Mouse (Mus musculus): ENCODE measurements around the gene Baiap2l2. TPM values are rescaled to one million over a fixed set of nuclear protein-coding genes. Genes with fewer than 3 reads are reported as not detected.

Gene Baiap2l2
- polyA plus RNA-seq, 1 experiment from 2014 or later: 11.9 TPM

DNA sequence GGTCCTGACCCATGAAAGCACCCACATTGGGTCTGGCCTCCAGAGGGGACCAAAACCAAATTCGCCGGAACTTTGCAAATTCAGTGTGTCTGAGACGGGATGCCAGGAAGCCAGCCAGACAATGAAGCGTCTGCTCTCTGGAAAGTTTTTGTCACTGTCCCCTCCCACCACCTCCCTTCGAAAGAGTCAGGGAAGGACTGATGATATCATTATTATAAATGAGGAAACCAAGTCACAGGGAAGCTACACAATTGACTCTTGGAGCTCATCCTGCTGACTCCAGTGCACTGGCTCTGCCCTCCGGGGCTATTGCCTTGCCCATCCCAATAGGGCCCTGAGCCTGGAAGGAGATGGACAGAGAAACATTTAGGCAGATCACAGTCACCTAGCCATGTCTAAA lies 71.7 kb downstream of the Baiap2l2 start:
- Histone ChIP-seq H3K27me3 (replicated peaks) (no peaks in the 10 kb centered on the region; the same call in 1 of the 2 replicates), H3K9me3 (replicated peaks) (no peaks in the 10 kb centered on the region), H3K27ac (ENCODE audit: poor library complexity, severe bottlenecking) (no peak overlapping the region), H3K4me2 (no peak overlapping the region), H3K4me1 (replicated peaks) (peaks cover 26% of the 10 kb centered on the region), H3K9ac (0 out of 2 replicates have a peak overlapping the region, but pooled peaks have one; percentile 31), H3K36me3 (no peaks in the 10 kb centered on the region), H3K4me3 (no peak overlapping the region)
- 64% methylated on average over 6 of the region's 6 CpGs for WGBS
- no peak for ATAC-seq (ENCODE audit: insufficient number of reproducible peaks, low FRiP score)

DNA sequence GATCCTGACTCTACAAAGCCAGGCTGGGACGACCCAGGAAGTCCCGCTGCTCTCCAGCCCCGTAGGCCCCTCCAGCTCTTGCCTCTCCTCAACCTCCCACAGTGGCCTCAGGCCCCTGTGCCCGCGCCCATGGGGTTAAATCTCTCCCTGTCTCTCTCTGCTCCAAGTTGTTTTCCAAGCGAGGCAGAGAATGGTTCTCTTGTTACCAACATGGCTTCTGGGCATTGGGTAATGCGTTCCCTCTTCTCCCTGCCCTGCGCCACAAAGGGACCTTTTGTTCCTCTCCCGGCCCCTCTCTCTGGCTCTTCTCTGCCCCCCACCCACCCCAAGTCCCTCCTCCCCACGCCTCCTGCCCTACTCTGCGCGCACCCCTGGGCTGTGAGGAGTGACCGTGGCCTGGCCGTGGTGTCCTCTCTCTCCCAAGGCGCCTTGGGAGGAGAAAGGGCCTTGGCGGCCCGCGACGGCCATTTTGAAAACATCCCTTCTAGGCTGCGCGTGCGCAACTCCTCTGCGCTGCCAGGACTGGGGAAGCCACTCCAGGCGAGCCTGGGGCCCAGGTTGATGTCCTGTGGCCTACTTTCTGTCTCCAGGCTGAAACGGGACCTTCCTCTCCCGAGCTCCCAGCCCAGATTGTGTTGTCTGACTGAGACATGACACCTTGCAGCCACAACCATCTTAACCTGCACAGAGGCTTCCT lies 72.4 kb downstream of the Baiap2l2 start:
- Histone ChIP-seq H3K9me3 (replicated peaks) (no peaks in the 10 kb centered on the region), H3K9ac (no peak overlapping the region), H3K27me3 (replicated peaks) (no peaks in the 10 kb centered on the region; the same call in 1 of the 2 replicates), H3K4me1 (replicated peaks) (peaks cover 26% of the 10 kb centered on the region), H3K4me2 (no peak overlapping the region), H3K36me3 (no peaks in the 10 kb centered on the region), H3K27ac (ENCODE audit: poor library complexity, severe bottlenecking) (no peak overlapping the region), H3K4me3 (no peak overlapping the region)
- WGBS: 87% methylated on average over 26 of the region's 26 CpGs
- no peak for ATAC-seq (ENCODE audit: insufficient number of reproducible peaks, low FRiP score)

DNA sequence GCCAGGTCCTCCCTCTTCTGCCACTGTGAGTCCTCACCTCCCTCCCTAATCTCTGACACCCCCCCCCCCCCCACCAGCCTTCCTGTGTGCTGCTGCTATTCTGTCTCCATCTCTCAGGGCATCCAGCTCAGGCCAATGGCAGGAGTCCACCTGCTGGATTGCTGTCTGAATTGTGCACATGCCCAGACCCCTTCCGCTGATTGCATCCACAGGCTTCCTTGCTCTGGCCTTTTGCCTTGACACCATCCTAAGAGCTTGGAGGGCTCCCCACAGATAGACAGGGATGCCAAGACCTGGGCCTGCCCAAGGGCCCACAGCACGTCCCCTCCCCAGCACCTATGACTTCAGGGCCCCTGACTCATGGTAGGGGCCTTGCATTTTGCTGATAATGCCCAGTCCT lies 75.0 kb downstream of the Baiap2l2 start:
- H3K9me3 ChIP-seq (replicated peaks): no peaks in the 10 kb centered on the region
- peak overlapping the region; percentile 44; the same call in 1 of the 2 replicates for H3K27ac ChIP-seq (ENCODE audit: poor library complexity, severe bottlenecking)
- no peak for ATAC-seq (ENCODE audit: insufficient number of reproducible peaks, low FRiP score)
- H3K4me2 ChIP-seq: no peak overlapping the region
- 0 out of 2 replicates have a peak overlapping the region, but pooled peaks have one; percentile 20 for H3K9ac ChIP-seq
- 46% methylated on average over 2 of the region's 2 CpGs for WGBS
- H3K27me3 ChIP-seq (replicated peaks): no peaks in the 10 kb centered on the region; the same call in 1 of the 2 replicates
- no peak overlapping the region for H3K4me3 ChIP-seq
- H3K4me1 ChIP-seq (replicated peaks): peaks cover 26% of the 10 kb centered on the region
- no peaks in the 10 kb centered on the region for H3K36me3 ChIP-seq

DNA sequence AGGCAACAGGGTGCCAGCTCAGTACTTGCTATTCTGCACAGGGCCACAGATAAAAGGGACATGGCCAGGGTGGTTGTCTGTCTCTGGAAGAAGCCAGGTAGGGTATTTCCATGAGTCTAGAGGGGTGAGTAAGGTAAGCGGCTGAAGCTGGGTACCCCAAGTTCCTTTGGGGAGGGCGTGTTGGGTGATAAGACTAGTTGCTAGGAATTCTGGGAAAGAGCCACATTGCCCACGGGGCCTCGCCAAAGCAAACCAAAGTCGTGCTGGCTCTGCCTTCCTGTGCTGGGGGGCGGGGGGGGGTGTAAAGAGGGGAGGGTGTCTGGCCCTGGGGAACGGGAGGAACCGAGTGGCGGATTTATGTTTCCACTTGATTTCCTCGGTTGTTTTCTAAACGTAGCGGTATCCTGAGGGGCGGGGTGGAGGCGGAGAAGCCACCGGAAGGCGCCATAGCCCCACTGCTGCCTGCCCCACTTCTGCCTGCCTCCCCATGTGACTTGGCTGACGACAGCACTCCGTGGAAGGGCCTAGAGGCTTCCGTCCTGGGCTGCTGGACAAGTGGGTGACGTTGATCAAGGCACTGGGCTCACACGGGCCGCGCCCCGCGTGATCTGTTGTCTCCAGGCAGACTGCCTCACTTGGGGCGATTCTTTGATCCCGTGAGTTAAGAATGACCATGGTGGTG lies 76.4 kb downstream of the Baiap2l2 start:
- 67% methylated on average over 27 of the region's 27 CpGs for WGBS
- no peak overlapping the region for H3K9ac ChIP-seq
- no peak overlapping the region for H3K4me3 ChIP-seq
- no peak overlapping the region for H3K27ac ChIP-seq (ENCODE audit: poor library complexity, severe bottlenecking)
- H3K4me2 ChIP-seq: no peak overlapping the region
- peaks cover 23% of the 10 kb centered on the region for H3K4me1 ChIP-seq (replicated peaks)
- ATAC-seq (ENCODE audit: insufficient number of reproducible peaks, low FRiP score): no peak
- H3K9me3 ChIP-seq (replicated peaks): no peaks in the 10 kb centered on the region
- no peaks in the 10 kb centered on the region for H3K36me3 ChIP-seq
- peaks cover 4% of the 10 kb centered on the region; the same call in 1 of the 2 replicates for H3K27me3 ChIP-seq (replicated peaks)

DNA sequence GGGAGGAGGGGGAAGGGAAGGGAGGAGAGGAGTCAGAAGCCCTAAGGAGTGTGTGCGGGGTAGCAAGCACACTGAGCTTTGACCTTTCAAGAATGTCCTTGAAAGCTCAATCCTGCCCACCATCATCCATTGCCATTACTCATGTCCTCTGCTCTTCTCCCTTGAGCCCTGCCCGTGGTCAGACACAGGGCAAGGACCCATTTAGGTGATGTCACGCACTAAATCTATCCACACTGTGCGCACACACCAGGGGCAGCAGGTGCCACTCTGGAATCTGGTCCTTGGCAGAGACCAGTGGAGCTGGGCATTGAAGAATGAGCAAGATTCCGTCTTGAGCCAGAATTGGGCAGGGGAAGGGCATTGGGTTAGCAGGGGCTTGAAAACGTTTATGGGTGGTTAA lies 77.1 kb downstream of the Baiap2l2 start:
- no peak overlapping the region for H3K27ac ChIP-seq (ENCODE audit: poor library complexity, severe bottlenecking)
- H3K9me3 ChIP-seq (replicated peaks): no peaks in the 10 kb centered on the region
- H3K9ac ChIP-seq: no peak overlapping the region
- peaks cover 16% of the 10 kb centered on the region for H3K4me1 ChIP-seq (replicated peaks)
- no peak for ATAC-seq (ENCODE audit: insufficient number of reproducible peaks, low FRiP score)
- no peak overlapping the region for H3K4me2 ChIP-seq
- H3K27me3 ChIP-seq (replicated peaks): peaks cover 10% of the 10 kb centered on the region; the same call in 1 of the 2 replicates
- no peak overlapping the region for H3K4me3 ChIP-seq
- WGBS: 76% methylated on average over 6 of the region's 6 CpGs
- no peaks in the 10 kb centered on the region for H3K36me3 ChIP-seq

Other genes starting within 250 kb of the Baiap2l2 start
- not detected in 2 replicates for gene Galr3, start 243.7 kb downstream of the Baiap2l2 start, polyA plus RNA-seq (2016; fragmentation: Nextera tagmentation; extraction: Ambion mirVana)
- gene Ankrd54, start 222.6 kb downstream of the Baiap2l2 start, polyA plus RNA-seq (2016; fragmentation: Nextera tagmentation; extraction: Ambion mirVana): 29.0 and 30.0 TPM in 2 replicates
- gene Eif3l, start 210.4 kb downstream of the Baiap2l2 start, polyA plus RNA-seq (2016; fragmentation: Nextera tagmentation; extraction: Ambion mirVana): 165 TPM in 2 replicates
- gene Micall1, start 176.6 kb downstream of the Baiap2l2 start, polyA plus RNA-seq (2016; fragmentation: Nextera tagmentation; extraction: Ambion mirVana): 24.2 and 24.3 TPM in 2 replicates
- gene Polr2f, start 144.5 kb downstream of the Baiap2l2 start, polyA plus RNA-seq (2016; fragmentation: Nextera tagmentation; extraction: Ambion mirVana): 265 and 289 TPM in 2 replicates
- 6.3 and 6.6 TPM in 2 replicates for gene 1700088E04Rik, start 144.3 kb downstream of the Baiap2l2 start, polyA plus RNA-seq (2016; fragmentation: Nextera tagmentation; extraction: Ambion mirVana)
- gene Sox10, start 120.3 kb downstream of the Baiap2l2 start, polyA plus RNA-seq (2016; fragmentation: Nextera tagmentation; extraction: Ambion mirVana): 0.28 and 0.44 TPM in 2 replicates
- gene Pick1, start 56.4 kb downstream of the Baiap2l2 start, polyA plus RNA-seq (2016; fragmentation: Nextera tagmentation; extraction: Ambion mirVana): 33.8 and 37.6 TPM in 2 replicates
- 0.49 and 1.0 TPM in 2 replicates for gene Gm49486, start 56.1 kb downstream of the Baiap2l2 start, polyA plus RNA-seq (2016; fragmentation: Nextera tagmentation; extraction: Ambion mirVana)
- gene Slc16a8, start 30.8 kb downstream of the Baiap2l2 start, polyA plus RNA-seq (2016; fragmentation: Nextera tagmentation; extraction: Ambion mirVana): 0.36 and 0.65 TPM in 2 replicates
- 12.1 and 14.4 TPM in 2 replicates for gene Pla2g6, start 42.9 kb upstream of the Baiap2l2 start, polyA plus RNA-seq (2016; fragmentation: Nextera tagmentation; extraction: Ambion mirVana)
- 1.9 and 2.6 TPM in 2 replicates for gene Maff, start 61.1 kb upstream of the Baiap2l2 start, polyA plus RNA-seq (2016; fragmentation: Nextera tagmentation; extraction: Ambion mirVana)
- 77.2 and 82.3 TPM in 2 replicates for gene Tmem184b, start 118.0 kb upstream of the Baiap2l2 start, polyA plus RNA-seq (2016; fragmentation: Nextera tagmentation; extraction: Ambion mirVana)
- gene Csnk1e, start 170.0 kb upstream of the Baiap2l2 start, polyA plus RNA-seq (2016; fragmentation: Nextera tagmentation; extraction: Ambion mirVana): 103 and 111 TPM in 2 replicates
- 0.14 and 0.41 TPM in 2 replicates for gene Kcnj4, start 219.7 kb upstream of the Baiap2l2 start, polyA plus RNA-seq (2016; fragmentation: Nextera tagmentation; extraction: Ambion mirVana)
- 49.6 and 51.9 TPM in 2 replicates for gene Kdelr3, start 230.9 kb upstream of the Baiap2l2 start, polyA plus RNA-seq (2016; fragmentation: Nextera tagmentation; extraction: Ambion mirVana)

Data from heart, embryonic 12.5 days (tissue).